Mouse (Mus musculus) liver, adult 2 months (tissue): ENCODE measurements around the gene Arhgef15.

Source experiments
- CTCF ChIP-seq: fragments of 200-500 bp; IDR thresholded peaks from 2 replicates; pipeline ENCODE4 v1.5.1; 2011; ENCODE audit warnings: low read depth, low read length, control low read depth
- POLR2A ChIP-seq: fragments of 200-500 bp; IDR thresholded peaks from 2 replicates; pipeline ENCODE4 v1.6.1; 2011; ENCODE audit warnings: low read length, control low read depth; ENCODE audit not compliant: insufficient read depth; ENCODE audit errors: extremely low read depth

DNA sequence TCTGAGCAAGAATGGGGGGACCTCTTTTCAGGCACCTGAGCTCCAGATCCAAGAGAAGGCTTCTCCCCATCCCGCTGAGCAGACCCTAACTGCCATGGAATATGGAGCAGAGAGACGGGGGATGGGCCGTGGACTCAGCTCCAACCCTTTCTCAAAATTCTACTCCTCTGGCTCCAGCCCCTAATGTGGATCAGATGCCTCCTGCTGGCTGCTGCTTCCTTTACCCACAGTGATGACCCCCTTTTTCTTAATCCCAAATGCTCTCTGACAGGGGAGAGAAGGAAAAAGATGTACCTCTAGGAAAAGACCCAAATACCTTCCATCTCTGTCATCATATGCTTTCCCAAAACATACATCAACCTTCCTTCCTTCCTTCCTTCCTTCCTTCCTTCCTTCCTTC, 30.3 kb downstream of the Arhgef15 start, which contains the start of gene Odf4:
- TF ChIP-seq CTCF (no peak), POLR2A (no peak)
